Mouse (Mus musculus) regulatory T cell (primary cell): ENCODE data around the gene Vmn2r34.
"Not testable (repeated sequence)": the region's sequence is repeated elsewhere in the genome, so short reads cannot be mapped to it uniquely, and the experiment has no call there.

Experiments used
- in situ Hi-C: fragments of 300-600 bp; cut with MboI, MseI; formaldehyde crosslinking; loops from one replicate; pipeline ENCODE4 v1.15.1; 2025; ENCODE audit warnings: high pct_unique_total_duplicates

The Vmn2r34 gene

DNA sequence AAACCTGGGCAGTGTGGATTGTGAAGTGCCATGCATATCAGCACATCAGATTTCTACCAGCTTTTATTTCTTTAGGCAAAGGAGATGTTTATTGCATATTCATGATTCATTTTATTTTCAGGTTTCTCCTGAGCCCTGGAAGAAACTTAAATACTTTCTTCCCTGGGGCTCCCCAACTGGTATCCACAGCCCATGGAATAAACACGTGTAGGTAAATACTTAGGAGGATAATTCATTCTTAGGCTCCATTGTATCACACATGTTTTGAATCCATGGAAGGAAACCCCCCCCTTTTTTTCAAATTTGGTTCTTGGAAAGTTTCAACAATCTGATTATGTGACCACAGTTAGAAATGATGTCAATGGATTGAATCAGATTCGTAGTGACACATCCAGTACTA, at the start of gene Vmn2r34:
Vmn2r34 (minus strand) TSS at position 101 of the 400 bp plus-strand sequence.
- in situ Hi-C loops = not testable (repeated sequence)

DNA sequence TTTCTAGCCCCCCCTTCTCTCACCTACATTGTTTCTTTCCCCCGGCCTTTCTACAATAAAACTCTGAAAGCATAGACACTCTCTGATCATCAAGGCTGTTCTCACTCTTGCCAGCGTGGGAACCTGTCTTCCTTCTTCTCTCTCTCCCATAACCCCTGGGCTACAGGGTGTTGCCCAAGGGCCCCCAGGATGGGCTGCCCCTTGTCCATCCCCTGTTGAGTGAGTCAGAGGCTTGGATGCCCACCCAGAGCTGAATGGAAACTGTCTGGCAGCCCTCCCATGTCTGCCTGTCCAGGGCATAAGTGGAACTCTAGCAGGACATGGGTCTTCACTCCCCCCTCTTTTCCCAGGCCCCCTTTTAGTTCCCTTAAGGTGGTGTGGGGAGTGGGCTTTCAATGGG, 15.3 kb downstream of the Vmn2r34 start:
- in situ Hi-C loops = loop anchor here (10.0 kb wide), 1 partner anchor 1541 kb away; no protein-coding TSS in a partner anchor
